Mouse (Mus musculus) B cell, adult (primary cell): Measurements from ENCODE around the gene Slbp. TPM values are rescaled to one million over a fixed set of nuclear protein-coding genes. Genes with fewer than 3 reads are reported as not detected.

Experiments used
- total RNA-seq: library from RNA; stranded (reverse); gene quantifications from 4 replicates; pipeline ENCODE4 v1.2.4, GENCODE M21; 2023; ENCODE audit not compliant: inconsistent age

The Slbp gene
- total RNA-seq = 88.1 to 101 TPM (median 97.8 TPM) in 4 replicates

GRCm38 (mm10) chr5:33651921-33652782, at the start of gene Slbp:
Gene Slbp (minus strand): TSS chr5:33652574.

GRCm38 (mm10) chr5:33657787-33658663, 5.7 kb upstream of the Slbp start, which contains the start of the genes Tacc3 and Tmem129:
Gene Tacc3 (plus strand): TSS chr5:33658128.
Gene Tmem129 (minus strand): TSS chr5:33658416.

GRCm38 (mm10) chr5:33629301-33629987, 22.9 kb downstream of the Slbp start, which contains the start of the genes Fam53a and Gm9903:
Gene Fam53a (minus strand): TSS chr5:33629635.
Gene Gm9903 (plus strand): TSS chr5:33629925.

Other genes with a start within 250 kb of the Slbp start
- gene Nkx1-1, start 218.6 kb downstream of the Slbp start, total RNA-seq = not detected in 4 replicates
- 29.1 to 34.4 TPM (median 31.2 TPM) in 4 replicates for gene Fam53a, start 22.9 kb downstream of the Slbp start, total RNA-seq
- gene Gm9903, start 22.6 kb downstream of the Slbp start, total RNA-seq = 0.87 to 1.6 TPM (median 1.1 TPM) in 4 replicates
- gene Tacc3, start 5.6 kb upstream of the Slbp start, total RNA-seq = 15.1 to 18.2 TPM (median 16.0 TPM) in 4 replicates
- gene Tmem129, start 5.8 kb upstream of the Slbp start, total RNA-seq = 10.1 to 10.9 TPM (median 10.8 TPM) in 4 replicates
- gene Fgfr3, start 69.1 kb upstream of the Slbp start, total RNA-seq = 0.74 TPM in 1 of 4 replicates, not detected in the others
- 69.9 to 78.2 TPM (median 75.2 TPM) in 4 replicates for gene Letm1, start 130.2 kb upstream of the Slbp start, total RNA-seq
- 35.1 to 40.4 TPM (median 37.3 TPM) in 4 replicates for gene Nsd2, start 168.2 kb upstream of the Slbp start, total RNA-seq